Mouse (Mus musculus): ENCODE results near the gene Prrxl1.

GRCm38 (mm10) chr14:32634015-32634682 lies 34.9 kb downstream of the Prrxl1 start:
- TF ChIP-seq POLR2A (IDR thresholded peaks at IDR 0.05; ENCODE audit: insufficient read length, low read depth) (no peak), MYOD1 (IDR thresholded peaks at IDR 0.05; ENCODE audit: control insufficient read depth in 1 of 3, insufficient read length in 2 of 3, low read depth in 2 of 3) (no peak), MAX (IDR thresholded peaks at IDR 0.05; ENCODE audit: low read depth) (no peak)
